Mouse (Mus musculus): ENCODE data around the gene Vmn2r50. TPM values are rescaled to one million over a fixed set of nuclear protein-coding genes. Genes with fewer than 3 reads are reported as not detected.
"Not testable (repeated sequence)": the region's sequence is repeated elsewhere in the genome, so short reads cannot be mapped to it uniquely, and the experiment has no call there.

Gene Vmn2r50
- not detected in 2 replicates for polyA plus RNA-seq (2016; fragmentation: Nextera tagmentation; extraction: Ambion mirVana)

DNA sequence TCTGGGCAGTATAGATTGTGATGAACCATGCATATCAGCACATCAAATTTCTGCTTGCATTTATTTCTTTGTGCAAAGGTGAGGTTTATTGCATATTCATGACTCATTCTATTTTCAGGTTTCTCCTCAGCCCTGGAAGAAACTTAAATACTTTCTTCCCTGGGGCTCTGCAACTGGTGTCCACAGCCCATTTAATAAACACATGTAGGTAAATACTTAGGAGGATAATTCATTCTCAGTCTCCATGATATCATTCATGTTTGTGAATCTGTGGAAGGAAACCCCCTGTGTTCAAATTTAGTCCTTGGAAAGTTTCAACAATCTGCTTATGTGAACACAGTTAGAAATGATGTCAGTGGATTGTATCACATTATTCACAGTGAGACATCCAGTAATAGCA, at the start of gene Vmn2r50:
TSS of gene Vmn2r50 (minus strand) at position 101 of the 400 bp plus-strand sequence.
- ATAC-seq (ENCODE audit: low FRiP score, low read depth); H3K27me3 ChIP-seq; H3K4me1 ChIP-seq; H3K36me3 ChIP-seq; H3K9me3 ChIP-seq; H3K4me3 ChIP-seq; H3K9ac ChIP-seq (replicated peaks); H3K27ac ChIP-seq (replicated peaks); H3K4me2 ChIP-seq (replicated peaks): not testable (repeated sequence)

DNA sequence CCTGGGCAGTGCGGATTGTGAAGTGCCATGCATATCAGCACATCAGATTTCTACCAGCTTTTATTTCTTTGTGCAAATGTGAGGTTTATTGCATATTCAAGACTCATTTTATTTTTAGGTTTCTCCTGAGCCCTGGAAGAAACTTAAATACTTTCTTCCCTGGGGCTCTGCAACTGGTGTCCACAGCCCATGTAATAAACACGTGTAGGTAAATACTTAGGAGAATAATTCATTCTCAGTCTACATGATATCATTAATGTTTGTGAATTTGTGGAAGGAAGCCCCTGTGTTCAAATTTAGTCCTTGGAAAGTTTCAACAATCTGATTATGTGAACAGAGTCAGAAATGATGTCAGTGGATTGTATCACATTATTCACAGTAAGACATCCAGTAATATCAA, 60.9 kb downstream of the Vmn2r50 start, which contains the start of gene Vmn2r49:
TSS of gene Vmn2r49 (minus strand) at position 101 of the 400 bp plus-strand sequence.
- H3K27me3 ChIP-seq; H3K36me3 ChIP-seq; H3K4me1 ChIP-seq; H3K27ac ChIP-seq (replicated peaks); H3K9me3 ChIP-seq; H3K4me3 ChIP-seq; H3K4me2 ChIP-seq (replicated peaks); H3K9ac ChIP-seq (replicated peaks); ATAC-seq (ENCODE audit: low FRiP score, low read depth): not testable (repeated sequence)
- 47% methylated on average over 2 of the region's 2 CpGs for WGBS

Other genes with a start within 250 kb of the Vmn2r50 start
- gene Vmn2r47, start 212.0 kb downstream of the Vmn2r50 start, polyA plus RNA-seq (2016; fragmentation: Nextera tagmentation; extraction: Ambion mirVana): not detected in 2 replicates
- not detected in 2 replicates for gene Vmn2r48, start 99.7 kb downstream of the Vmn2r50 start, polyA plus RNA-seq (2016; fragmentation: Nextera tagmentation; extraction: Ambion mirVana)
- gene Vmn2r49, start 61.0 kb downstream of the Vmn2r50 start, polyA plus RNA-seq (2016; fragmentation: Nextera tagmentation; extraction: Ambion mirVana): not detected in 2 replicates
- gene Vmn2r51, start 52.4 kb upstream of the Vmn2r50 start, polyA plus RNA-seq (2016; fragmentation: Nextera tagmentation; extraction: Ambion mirVana): not detected in 2 replicates
- not detected in 2 replicates for gene Vmn2r52, start 123.3 kb upstream of the Vmn2r50 start, polyA plus RNA-seq (2016; fragmentation: Nextera tagmentation; extraction: Ambion mirVana)
- not detected in 2 replicates for gene Vmn1r66, start 224.7 kb upstream of the Vmn2r50 start, polyA plus RNA-seq (2016; fragmentation: Nextera tagmentation; extraction: Ambion mirVana)